Mouse (Mus musculus) activated CD4-positive, CD25-positive, alpha-beta regulatory T cell, adult 4 months (primary cell): ENCODE measurements around the gene Nfib. TPM values are rescaled to one million over a fixed set of nuclear protein-coding genes. Genes with fewer than 3 reads are reported as not detected.

Source experiments
- ATAC-seq: one replicate; pipeline ENCODE4 v1.8.0; 2017
- polyA plus RNA-seq, 2 experiments: library from polyadenylated mRNA; unstranded; fragments of 100-300 nt; shearing (Covaris generic); gene quantifications; one replicate each; pipeline ENCODE4 v1.2.1; 2017

The Nfib gene
- polyA plus RNA-seq, 2 experiments from 2014 or later, result 0.09 to 1.1 TPM

GRCm38 (mm10) chr4:82383991-82384731 is 321.4 kb downstream of the Nfib start:
- ATAC-seq, result no peak

DNA sequence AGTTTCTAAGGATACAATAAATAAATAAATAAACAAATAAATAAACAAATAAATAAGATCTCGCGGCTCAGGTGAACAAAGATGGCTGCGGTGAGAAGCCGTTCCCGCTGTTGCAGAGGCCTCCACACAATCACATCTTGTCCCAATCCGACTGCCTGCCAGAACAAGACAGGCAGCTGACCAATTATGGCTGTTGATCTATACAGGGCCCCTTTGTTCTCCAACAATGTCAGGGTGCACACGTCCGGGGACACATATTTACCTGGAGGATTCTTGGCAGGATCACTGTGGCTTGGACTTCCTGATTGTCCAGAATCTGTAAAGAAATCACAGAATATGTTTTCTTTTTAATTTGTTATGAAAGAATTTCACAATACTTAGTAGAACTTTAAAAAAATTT is 322.2 kb downstream of the Nfib start:
- no peak for ATAC-seq

- ATAC-seq, result no peak
These were observed 323.8 kb downstream of the Nfib start for GRCm38 (mm10) chr4:82381786-82382185.

- no peak for ATAC-seq
These were observed 325.0 kb downstream of the Nfib start for GRCm38 (mm10) chr4:82380578-82380977.

GRCm38 (mm10) chr4:82378050-82378449 is 327.5 kb downstream of the Nfib start:
- no peak for ATAC-seq

DNA sequence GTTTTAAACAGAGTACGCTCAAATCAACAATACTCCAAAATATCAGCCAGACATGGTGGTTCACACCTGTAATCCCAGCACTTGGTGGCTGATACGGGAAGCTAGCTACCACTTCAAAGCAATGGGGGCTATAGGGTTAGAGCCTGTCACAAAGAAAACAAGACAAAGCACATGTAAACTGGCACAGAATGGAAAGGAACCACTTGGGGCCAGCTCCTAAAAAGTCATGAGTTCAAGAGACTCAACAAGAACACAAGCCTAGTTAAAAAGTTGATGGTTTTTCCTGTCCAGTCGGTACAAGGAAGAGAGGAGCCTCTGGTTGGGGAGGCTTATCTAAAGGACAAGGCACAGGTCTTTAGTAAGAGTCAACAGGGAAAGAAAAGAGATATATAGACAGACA is 327.9 kb downstream of the Nfib start:
- no peak for ATAC-seq

DNA sequence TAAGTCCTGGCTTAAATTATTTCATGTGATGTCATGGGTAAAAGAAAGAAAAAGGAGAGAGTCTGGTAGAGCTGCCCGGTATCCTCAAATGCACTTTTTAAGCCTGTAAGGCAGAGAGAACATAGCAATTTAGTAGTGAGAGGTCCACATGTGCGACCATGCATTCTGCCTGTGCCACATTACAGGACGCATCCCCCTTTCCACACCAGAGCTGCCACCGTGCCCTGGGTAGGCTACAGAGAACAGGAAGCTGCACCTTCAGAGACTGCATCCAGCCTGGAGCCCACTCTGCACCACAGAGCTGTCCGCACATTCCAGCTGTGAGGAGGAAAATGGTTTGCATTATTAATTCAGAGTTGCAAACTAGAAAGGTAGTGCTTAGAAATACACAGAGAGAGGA is 331.0 kb downstream of the Nfib start:
- no peak for ATAC-seq

- ATAC-seq, result no peak
These were observed 333.3 kb downstream of the Nfib start for GRCm38 (mm10) chr4:82372217-82372616.

DNA sequence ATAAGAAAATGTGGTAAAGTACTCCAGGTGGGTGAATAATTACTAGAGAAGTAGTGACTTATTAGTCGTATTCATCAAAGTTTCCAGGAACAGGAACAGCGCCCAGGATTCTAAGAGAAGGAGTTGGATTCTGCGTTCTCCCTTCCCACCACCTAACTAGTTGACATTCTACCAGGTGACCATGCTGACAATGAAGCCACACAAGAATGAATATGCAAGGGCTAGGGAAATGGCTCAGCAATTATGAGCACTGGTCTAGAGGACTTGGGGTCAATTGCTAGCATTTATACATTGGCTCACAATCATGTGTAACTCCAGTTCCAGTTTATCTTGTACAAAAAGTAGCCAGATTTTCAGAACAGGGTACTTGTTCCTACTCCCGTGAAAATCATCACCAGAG is 334.1 kb downstream of the Nfib start:
- no peak for ATAC-seq

DNA sequence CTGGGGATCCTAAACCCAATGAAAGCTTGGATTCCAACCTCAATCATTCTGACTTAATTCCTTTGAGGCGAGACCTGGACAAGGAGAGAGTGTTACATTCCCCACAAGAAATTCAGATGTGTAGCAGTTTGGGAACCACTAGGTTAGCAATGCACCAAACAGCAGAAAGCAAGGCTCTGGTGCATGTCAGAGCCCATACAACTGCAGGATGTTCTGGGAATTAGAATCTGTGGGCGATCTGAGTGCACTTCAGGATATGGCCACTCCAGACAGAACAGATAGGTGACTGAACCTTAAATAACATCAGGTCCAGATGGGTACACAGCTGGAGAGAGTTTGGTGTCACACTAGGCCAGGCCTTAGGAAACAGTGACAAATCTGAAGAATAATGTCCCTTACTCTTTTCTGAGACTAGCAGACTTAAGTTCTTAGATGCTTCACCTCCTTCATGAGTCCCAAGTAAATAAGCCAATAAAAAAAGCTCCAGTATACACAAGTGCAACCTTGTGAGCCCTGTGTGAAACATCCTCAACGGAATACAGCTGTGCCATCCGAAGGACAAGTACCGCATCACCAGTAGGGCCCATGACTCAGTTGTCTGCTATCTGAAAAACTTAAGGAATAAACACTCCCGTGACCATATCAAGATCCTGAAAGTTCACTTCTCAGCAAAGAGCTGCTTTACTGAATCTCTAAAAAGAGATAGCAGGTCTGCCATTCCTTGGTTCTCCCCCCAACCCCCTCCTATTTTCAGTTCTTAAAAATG is 336.4 kb downstream of the Nfib start:
- ATAC-seq, result no peak

DNA sequence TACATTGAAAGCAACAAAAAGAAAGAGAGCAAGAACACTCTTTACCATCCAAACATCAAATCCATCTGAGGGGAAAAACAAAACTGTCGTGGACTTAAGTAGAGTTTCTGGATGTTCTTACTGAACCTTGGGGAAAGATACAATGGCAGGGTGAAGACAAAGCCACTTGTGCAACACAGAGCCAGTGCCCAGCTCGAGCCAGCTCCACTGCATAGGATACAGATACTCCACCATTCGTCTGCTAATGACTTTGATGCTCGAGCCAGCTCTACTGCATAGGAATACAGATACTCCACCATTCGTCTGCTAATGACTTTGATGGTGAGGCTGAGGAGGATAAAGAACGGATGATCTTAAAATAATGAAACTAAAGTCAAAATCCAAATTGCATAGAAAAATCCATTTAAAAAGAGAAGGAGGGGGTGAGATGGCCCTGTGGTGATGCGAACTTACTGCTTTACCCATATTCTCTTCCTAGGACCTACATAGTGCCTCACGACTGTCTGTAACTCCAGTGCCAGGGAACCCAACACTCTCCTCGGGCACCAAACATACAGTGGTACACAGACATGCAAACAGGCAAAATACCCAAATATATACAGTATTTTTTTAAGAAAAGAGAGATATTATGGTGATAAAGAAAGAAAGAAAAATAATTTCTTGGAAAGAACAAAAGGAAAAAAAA is 337.3 kb downstream of the Nfib start:
- no peak for ATAC-seq

DNA sequence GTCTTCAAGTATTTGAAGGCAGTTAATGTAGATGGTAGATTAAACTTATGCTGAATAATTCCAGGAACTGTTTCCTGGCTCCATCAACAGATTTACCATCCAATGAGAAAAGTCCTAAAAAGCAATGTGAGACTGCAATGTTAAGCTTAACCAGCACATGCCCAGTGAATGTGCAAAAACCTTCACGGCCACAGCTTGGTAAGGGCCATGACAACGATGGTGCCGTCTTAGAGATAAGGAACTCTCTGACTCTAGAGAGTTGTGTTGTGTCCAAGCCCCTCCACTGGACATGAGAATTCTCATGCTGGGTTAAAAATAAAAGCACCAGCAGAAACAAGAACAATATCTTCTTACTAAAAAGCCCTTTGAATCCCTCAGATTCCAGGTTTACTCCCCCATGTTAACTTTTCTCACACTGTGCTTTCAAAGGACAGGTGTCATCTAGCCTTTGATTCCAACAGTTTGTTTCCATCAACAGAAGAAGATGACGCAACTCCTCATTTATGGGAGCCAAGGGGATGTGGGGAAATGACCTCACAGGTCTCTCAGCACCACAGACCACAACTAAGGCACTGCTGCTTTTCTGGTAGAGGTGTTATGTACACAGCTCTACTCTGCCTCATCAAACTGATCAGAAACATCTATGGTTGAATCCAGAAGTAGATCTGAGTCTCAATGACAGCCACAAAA is 340.7 kb downstream of the Nfib start:
- ATAC-seq, result no peak

- ATAC-seq, result no peak
These were observed 341.6 kb downstream of the Nfib start for GRCm38 (mm10) chr4:82363951-82364350.

DNA sequence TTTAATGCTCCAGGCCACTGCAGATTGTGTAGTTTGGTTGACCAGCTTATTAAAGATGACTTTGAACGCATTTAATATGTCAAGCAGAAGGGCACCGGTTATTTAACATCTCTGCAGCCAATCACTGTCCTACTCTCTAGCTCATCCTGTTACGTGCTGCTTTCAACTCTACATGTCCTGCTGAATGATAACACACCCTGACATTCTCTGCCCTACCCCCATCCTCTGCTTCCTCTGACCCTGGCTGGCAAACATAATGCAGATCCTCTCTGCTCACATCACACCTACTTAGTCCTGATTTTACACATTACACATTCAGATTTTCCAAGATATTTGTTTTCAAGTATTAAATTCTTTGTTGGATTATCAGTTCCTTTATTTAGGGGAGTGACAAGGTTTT is 343.3 kb downstream of the Nfib start:
- no peak for ATAC-seq

GRCm38 (mm10) chr4:82360081-82360511 is 345.5 kb downstream of the Nfib start:
- ATAC-seq, result no peak

GRCm38 (mm10) chr4:82359110-82359509 is 346.4 kb downstream of the Nfib start:
- no peak for ATAC-seq

DNA sequence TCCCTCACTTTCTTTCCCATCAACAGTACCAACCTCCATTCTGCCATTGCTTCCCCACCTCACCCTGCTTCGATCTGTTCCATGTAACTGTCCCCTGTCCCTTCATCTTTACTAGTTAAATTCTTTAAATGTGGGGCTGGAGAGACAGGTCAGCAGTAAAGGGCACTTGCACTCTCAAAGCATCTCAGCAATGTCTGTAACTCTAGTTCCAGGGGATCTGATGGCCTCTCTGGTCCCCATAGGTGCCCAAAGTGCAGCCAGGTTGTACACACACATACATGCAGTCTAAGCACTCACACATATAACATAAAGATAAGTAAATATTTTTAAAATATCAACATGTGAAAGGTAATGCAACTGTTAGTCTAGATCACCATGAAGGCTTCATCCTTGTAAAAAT is 356.5 kb downstream of the Nfib start:
- ATAC-seq, result no peak

- no peak for ATAC-seq
These were observed 360.8 kb downstream of the Nfib start for GRCm38 (mm10) chr4:82344787-82345186.

DNA sequence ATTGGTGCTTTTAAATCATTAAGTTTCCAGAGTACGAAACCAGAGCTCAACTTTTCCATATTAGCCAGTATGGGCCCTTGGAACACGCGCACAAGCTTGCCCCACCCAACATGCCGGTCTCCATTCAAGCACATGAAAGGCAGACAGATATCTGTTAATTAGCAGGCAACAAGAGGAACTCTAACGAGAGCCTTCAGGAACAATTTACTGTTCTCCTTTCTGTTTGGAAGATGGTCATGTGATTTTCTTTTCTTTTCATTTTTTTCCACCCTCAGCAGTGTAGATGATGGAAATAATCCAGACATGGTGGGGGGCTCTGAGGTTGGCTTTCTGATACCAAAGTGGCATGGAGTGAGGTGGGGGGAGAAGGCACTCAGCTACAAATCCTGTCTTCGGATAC is 361.3 kb downstream of the Nfib start:
- ATAC-seq, result no peak

DNA sequence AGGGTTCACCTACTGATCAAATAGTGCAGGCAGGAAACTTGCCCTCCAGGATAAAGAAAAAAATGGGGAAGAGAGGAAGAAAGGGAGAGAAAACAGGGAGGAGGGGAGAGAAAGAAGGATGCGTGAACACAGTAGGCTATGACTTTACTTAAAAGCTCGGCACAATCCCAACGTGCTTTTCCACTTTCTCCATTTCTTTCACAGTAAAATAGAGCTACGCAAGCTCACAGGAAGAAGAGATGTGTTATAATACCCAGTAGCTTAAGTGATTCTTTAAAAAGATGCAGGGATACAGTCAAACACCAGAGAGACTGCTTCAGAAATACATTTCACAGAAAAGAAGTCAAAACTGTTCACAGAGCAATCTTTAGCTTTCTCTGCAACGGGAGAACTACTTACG is 366.6 kb downstream of the Nfib start:
- ATAC-seq, result no peak

DNA sequence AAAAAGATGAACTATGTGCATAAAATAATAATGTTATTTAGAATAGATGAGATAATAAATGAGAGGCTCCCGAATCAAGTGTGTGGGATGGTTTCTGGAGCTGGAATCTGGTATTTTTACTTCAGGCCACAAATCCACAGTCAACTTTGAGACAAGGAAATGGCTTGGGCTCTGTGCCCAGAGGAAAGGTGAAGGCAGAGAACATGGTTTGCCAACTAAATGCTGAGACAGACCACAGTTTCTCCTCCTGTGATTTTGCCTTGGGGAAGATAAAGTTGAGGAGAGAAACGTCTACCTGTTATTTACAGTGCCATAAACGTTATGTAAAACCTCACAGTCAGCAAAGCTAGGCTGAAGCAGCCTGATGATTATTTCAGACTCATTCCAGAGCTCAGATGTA is 367.1 kb downstream of the Nfib start:
- no peak for ATAC-seq

GRCm38 (mm10) chr4:82336951-82337381 is 368.6 kb downstream of the Nfib start:
- ATAC-seq, result no peak

GRCm38 (mm10) chr4:82335266-82335865 is 370.2 kb downstream of the Nfib start:
- ATAC-seq, result no peak
